Mouse (Mus musculus) CH12.LX (cell line): ENCODE measurements around the gene Car1. TPM values are rescaled to one million over a fixed set of nuclear protein-coding genes. Genes with fewer than 3 reads are reported as not detected.

Experiments used
- DNase-seq: peaks from one replicate; pipeline ENCODE4 v3.0.0-alpha.2; 2013; ENCODE audit errors: extremely low read depth
- H3K27ac ChIP-seq: 2 replicates; pipeline ENCODE4 v1.5.1; 2012; ENCODE audit warnings: low read depth, mild to moderate bottlenecking, control low read depth, moderate library complexity; ENCODE audit not compliant: insufficient read depth
- H3K27me3 ChIP-seq: replicated peaks from 2 replicates; pipeline ENCODE3; 2012; ENCODE audit warnings: inconsistent platforms
- H3K36me3 ChIP-seq, 2 experiments: replicated peaks in 1 of 2; 2 replicates each; pipeline versions ENCODE3 to v1.6.1; 2012; ENCODE audit warnings: inconsistent platforms in 1 of 2, low read length in 1 of 2, mild to moderate bottlenecking in 1 of 2, mixed read lengths in 1 of 2, moderate library complexity in 1 of 2; ENCODE audit not compliant: control insufficient read depth in 1 of 2, insufficient read depth in 1 of 2
- H3K4me1 ChIP-seq, 2 experiments: 2 replicates each; pipeline ENCODE4 v1.6.1; 2012; ENCODE audit warnings: inconsistent platforms in 1 of 2, moderate library complexity in 1 of 2; ENCODE audit not compliant: insufficient read depth in 2 of 2, control insufficient read depth in 1 of 2
- H3K4me2 ChIP-seq: 2 replicates; pipeline ENCODE4 v1.6.1; 2012; ENCODE audit warnings: low read depth, mild to moderate bottlenecking, control low read depth; ENCODE audit not compliant: poor library complexity, insufficient read depth, severe bottlenecking
- H3K4me3 ChIP-seq, 3 experiments: fragments of 150-350 bp in 1 of 3; sonication (generic) in 1 of 3; replicated peaks in 1 of 3; 2 replicates each; pipeline versions ENCODE3 to v1.5.1; 2011 to 2012; ENCODE audit warnings: low read depth in 2 of 3, low read length in 2 of 3, mild to moderate bottlenecking in 2 of 3, moderate library complexity in 2 of 3, control low read depth in 1 of 3, improper control_type of control experiment in 1 of 3, inconsistent platforms in 1 of 3, mixed read lengths in 1 of 3; ENCODE audit not compliant: poor library complexity in 1 of 3
- H3K79me2 ChIP-seq: replicated peaks from 2 replicates; pipeline ENCODE4 v1.6.1; 2012; ENCODE audit warnings: mild to moderate bottlenecking, moderate library complexity; ENCODE audit not compliant: control insufficient read depth, poor library complexity, insufficient read depth, severe bottlenecking; ENCODE audit errors: extremely low read depth
- H3K9ac ChIP-seq: 2 replicates; pipeline ENCODE4 v1.6.1; 2012; ENCODE audit warnings: low read depth, mild to moderate bottlenecking, control low read depth, moderate library complexity; ENCODE audit not compliant: insufficient read depth
- H3K9me3 ChIP-seq: replicated peaks from 2 replicates; pipeline ENCODE3; 2012; ENCODE audit warnings: low read length, inconsistent platforms, mixed read lengths
- BHLHE40 ChIP-seq: IDR thresholded peaks from 2 replicates; pipeline ENCODE4 v1.6.1; 2011; ENCODE audit warnings: mild to moderate bottlenecking, low read depth, low read length, improper control_type of control experiment
- CHD2 ChIP-seq: IDR thresholded peaks from 2 replicates; pipeline ENCODE4 v1.6.1; 2011; ENCODE audit warnings: low read length, improper control_type of control experiment
- CTCF ChIP-seq, 2 experiments: IDR thresholded peaks in 1 of 2; conservative IDR thresholded peaks in 1 of 2; 2 replicates each; pipeline ENCODE4 v1.5.1; 2011 to 2012; ENCODE audit warnings: low read depth in 2 of 2, low read length in 2 of 2, improper control_type of control experiment in 1 of 2, inconsistent platforms in 1 of 2, mild to moderate bottlenecking in 1 of 2, moderate library complexity in 1 of 2
- ELF1 ChIP-seq: IDR thresholded peaks from 2 replicates; pipeline ENCODE4 v1.6.1; 2014; ENCODE audit warnings: low read depth, mild to moderate bottlenecking, inconsistent platforms, low read length, improper control_type of control experiment
- ETS1 ChIP-seq: conservative IDR thresholded peaks from 2 replicates; pipeline ENCODE4 v1.6.1; 2012; ENCODE audit warnings: low read depth, mild to moderate bottlenecking, inconsistent platforms, low read length, improper control_type of control experiment, moderate library complexity
- GABPA ChIP-seq: IDR thresholded peaks from 2 replicates; pipeline ENCODE4 v1.6.1; 2012; ENCODE audit warnings: low read depth, low read length, improper control_type of control experiment, inconsistent platforms; ENCODE audit not compliant: insufficient replicate concordance
- JUN ChIP-seq: IDR thresholded peaks from 2 replicates; pipeline ENCODE4 v1.6.1; 2011; ENCODE audit warnings: low read depth, mild to moderate bottlenecking, low read length, improper control_type of control experiment, moderate library complexity; ENCODE audit not compliant: insufficient read depth
- MAZ ChIP-seq: IDR thresholded peaks from 2 replicates; pipeline ENCODE4 v1.6.1; 2012; ENCODE audit warnings: low read depth, mild to moderate bottlenecking, inconsistent platforms, low read length, improper control_type of control experiment, moderate library complexity
- MEF2A ChIP-seq: IDR thresholded peaks from 2 replicates; pipeline ENCODE4 v1.6.1; 2014; ENCODE audit warnings: low read depth, mild to moderate bottlenecking, inconsistent platforms, low read length, improper control_type of control experiment, borderline replicate concordance
- MXI1 ChIP-seq: IDR thresholded peaks from 2 replicates; pipeline ENCODE4 v1.6.1; 2011; ENCODE audit warnings: mild to moderate bottlenecking, low read depth, low read length, improper control_type of control experiment
- NELFE ChIP-seq: IDR thresholded peaks from 2 replicates; pipeline ENCODE4 v1.6.1; 2011; ENCODE audit warnings: low read depth, low read length, improper control_type of control experiment
- NRF1 ChIP-seq: IDR thresholded peaks from 2 replicates; pipeline ENCODE4 v1.6.1; 2014; ENCODE audit warnings: low read depth, mild to moderate bottlenecking, inconsistent platforms, low read length, improper control_type of control experiment, moderate library complexity
- POLR2A ChIP-seq: IDR thresholded peaks from 2 replicates; pipeline ENCODE4 v1.6.1; 2011; ENCODE audit warnings: low read depth, mild to moderate bottlenecking, improper control_type of control experiment, low read length
- RAD21 ChIP-seq: IDR thresholded peaks from 2 replicates; pipeline ENCODE4 v1.6.1; 2011; ENCODE audit warnings: low read depth, mild to moderate bottlenecking, low read length, improper control_type of control experiment, moderate library complexity
- RCOR1 ChIP-seq: conservative IDR thresholded peaks from 2 replicates; pipeline ENCODE4 v1.6.1; 2012; ENCODE audit warnings: low read depth, mild to moderate bottlenecking, inconsistent platforms, low read length, improper control_type of control experiment
- SIN3A ChIP-seq: IDR thresholded peaks from 2 replicates; pipeline ENCODE4 v1.6.1; 2012; ENCODE audit warnings: low read length, improper control_type of control experiment, inconsistent platforms
- SMC3 ChIP-seq: IDR thresholded peaks from 2 replicates; pipeline ENCODE4 v1.6.1; 2011; ENCODE audit warnings: low read depth, low read length, improper control_type of control experiment
- TBP ChIP-seq: conservative IDR thresholded peaks from 2 replicates; pipeline ENCODE4 v1.6.1; 2011; ENCODE audit warnings: low read depth, low read length, improper control_type of control experiment
- USF1 ChIP-seq: IDR thresholded peaks from 2 replicates; pipeline ENCODE4 v1.6.1; 2014; ENCODE audit warnings: low read depth, mild to moderate bottlenecking, inconsistent platforms, low read length, improper control_type of control experiment
- ZC3H11A ChIP-seq: IDR thresholded peaks from 2 replicates; pipeline ENCODE4 v1.6.1; 2012; ENCODE audit warnings: low read depth, mild to moderate bottlenecking, inconsistent platforms, low read length, improper control_type of control experiment
- dilution Hi-C: fragments of 300-500 bp; cut with MboI; formaldehyde crosslinking; loops from 2 replicates; pipeline ENCODE4 v1.14.3; 2020; ENCODE audit warnings: low sequenced_read_pairs; ENCODE audit not compliant: extremely low pct_unique_long_range_greater_than_20kb, extremely low pct_ligation_motif_present
- in situ Hi-C: fragments of 300-500 bp; cut with MboI; formaldehyde crosslinking; loops from 3 replicates; pipeline ENCODE4 v1.14.3; 2019; ENCODE audit warnings: low sequenced_read_pairs, low pct_ligation_motif_present, low pct_unique_long_range_greater_than_20kb, mixed read lengths
- polyA plus RNA-seq: library from polyadenylated mRNA; unstranded; fragments of >175 nt; gene quantifications from 2 replicates; pipeline ENCODE4 v1.2.1, GENCODE M21; 2012; ENCODE audit warnings: low read depth; ENCODE audit not compliant: insufficient read length
- total RNA-seq, 2 experiments: library from RNA; depleted of rRNA; stranded (reverse); fragments of 300-350 nt in 1 of 2; fragments of >200 nt in 1 of 2; gene quantifications; 2 replicates each; pipeline ENCODE4 v1.2.3; 2012 to 2014

Car1 gene
- total and polyA plus RNA-seq, 3 experiments: 0.26 TPM; not detected in 2

DNA sequence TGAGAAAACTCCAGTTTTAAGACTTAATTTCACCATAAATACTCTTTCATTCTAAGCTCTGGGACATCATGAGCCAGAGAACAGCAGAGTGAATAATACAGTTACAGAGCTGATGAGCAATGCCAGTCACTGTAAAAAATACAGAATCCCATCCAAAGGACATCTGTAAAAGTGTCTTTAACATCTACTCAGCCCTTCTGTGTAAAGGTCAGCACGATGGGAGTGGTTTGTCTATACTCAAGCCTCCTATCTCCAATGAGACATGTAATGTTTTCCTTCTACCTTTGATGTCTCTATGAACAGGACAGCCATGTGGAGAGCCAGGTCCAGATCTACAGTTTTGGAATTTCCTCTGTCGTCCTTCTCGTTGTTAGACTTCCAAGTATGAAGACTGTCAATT is 11.1 kb downstream of the Car1 start:
- Histone ChIP-seq H3K27ac (no peak overlapping the region), H3K9me3 (no peaks in the 10 kb centered on the region), H3K79me2 (no peaks in the 10 kb centered on the region), H3K4me3 (no peak overlapping the region), H3K36me3 (no peaks in the 10 kb centered on the region), H3K4me1 (no peaks in the 10 kb centered on the region), H3K9ac (no peak overlapping the region), H3K27me3 (no peaks in the 10 kb centered on the region), H3K4me2 (no peak overlapping the region)
- DNase-seq: no peak
- in situ Hi-C loops (no loop called here), dilution Hi-C loops (no loop called here)
- TF ChIP-seq TBP: no peak
- no peak for TF ChIP-seq NELFE
- TF ChIP-seq SMC3: no peak
- no peak for TF ChIP-seq MXI1
- no peak for TF ChIP-seq POLR2A
- no peak for TF ChIP-seq GABPA
- TF ChIP-seq JUN: no peak

DNA sequence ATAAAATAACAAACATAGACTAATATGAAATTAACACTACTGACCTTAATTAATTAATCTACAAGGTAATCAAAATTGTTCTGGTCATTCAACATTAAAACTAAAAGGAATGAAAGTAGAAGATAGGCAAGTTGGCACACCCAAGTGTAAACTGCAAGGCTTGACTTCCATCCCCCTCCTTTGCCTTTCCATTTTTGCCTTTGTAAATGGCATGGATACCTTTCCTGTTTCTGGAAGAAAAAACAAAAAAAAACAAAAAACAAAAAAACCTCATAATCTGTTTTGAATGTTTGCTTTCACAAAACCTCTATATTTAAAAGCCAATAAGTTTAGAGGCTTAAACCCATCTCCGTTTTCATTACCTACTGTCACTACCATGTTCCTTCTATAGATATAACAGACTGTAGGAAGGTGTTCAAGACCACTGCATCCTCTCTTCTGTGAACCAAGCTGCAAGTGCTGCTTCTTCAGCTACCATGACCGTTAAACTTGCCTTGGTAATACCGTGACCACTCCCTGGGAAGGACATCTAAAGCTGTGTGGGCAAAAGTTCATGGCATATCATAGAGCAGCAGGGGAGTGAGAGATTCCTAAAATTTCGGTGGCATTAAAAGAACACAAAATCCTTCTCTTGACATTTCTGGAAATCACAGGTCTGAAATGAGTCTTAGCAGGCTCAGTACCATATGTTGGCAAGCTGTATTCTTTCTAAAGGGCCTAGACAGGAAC is 12.7 kb downstream of the Car1 start:
- Histone ChIP-seq H3K4me3 (no peak overlapping the region), H3K79me2 (no peaks in the 10 kb centered on the region), H3K27me3 (no peaks in the 10 kb centered on the region), H3K9me3 (no peaks in the 10 kb centered on the region), H3K27ac (no peak overlapping the region), H3K4me2 (no peak overlapping the region), H3K4me1 (no peaks in the 10 kb centered on the region), H3K9ac (no peak overlapping the region), H3K36me3 (no peaks in the 10 kb centered on the region)
- TF ChIP-seq NRF1 (no peak), MEF2A (no peak), ETS1 (no peak), GABPA (no peak), MAZ (no peak), CTCF (conservative IDR thresholded peaks at IDR 0.05 in 1 of 2, IDR thresholded peaks at IDR 0.05 in 1 of 2; ENCODE audit: low read depth in 2 of 2, low read length in 2 of 2) (no peak), RAD21 (no peak), ZC3H11A (no peak)
- dilution Hi-C loops: no loop called here
- in situ Hi-C loops: no loop called here
- no peak for DNase-seq

DNA sequence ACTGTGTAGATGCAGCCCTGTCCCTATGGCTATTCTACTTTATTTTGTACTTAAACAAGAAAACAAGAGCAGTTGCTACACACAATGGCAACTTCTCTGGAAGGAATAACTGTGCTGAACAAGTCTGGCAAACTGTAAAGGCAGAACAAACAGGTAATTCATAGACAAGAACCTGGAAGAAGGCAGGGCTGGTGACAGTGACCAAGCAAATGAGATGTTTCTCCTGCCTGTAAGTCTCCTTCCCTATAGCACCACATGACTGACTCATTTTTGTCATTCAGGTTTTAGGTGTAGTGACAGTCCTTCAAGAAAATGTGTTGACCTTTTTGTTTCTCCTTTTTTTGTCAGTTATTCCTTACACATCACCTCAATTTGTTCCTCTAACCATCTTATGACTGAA is 16.1 kb downstream of the Car1 start:
- H3K79me2 ChIP-seq: no peaks in the 10 kb centered on the region
- no peaks in the 10 kb centered on the region for H3K36me3 ChIP-seq
- no peak overlapping the region for H3K27ac ChIP-seq
- in situ Hi-C loops (no loop called here), dilution Hi-C loops (no loop called here)
- no peak overlapping the region for H3K4me2 ChIP-seq
- H3K4me3 ChIP-seq: no peak overlapping the region
- no peak for DNase-seq
- H3K27me3 ChIP-seq: no peaks in the 10 kb centered on the region
- no peaks in the 10 kb centered on the region for H3K9me3 ChIP-seq
- H3K4me1 ChIP-seq: no peaks in the 10 kb centered on the region
- TF ChIP-seq SMC3 (no peak), CHD2 (no peak), BHLHE40 (no peak), USF1 (no peak), GABPA (no peak), ETS1 (no peak), ELF1 (no peak), TBP (no peak), JUN (no peak), RCOR1 (no peak), SIN3A (no peak), POLR2A (no peak)
- no peak overlapping the region for H3K9ac ChIP-seq
